Mouse (Mus musculus): Measurements from ENCODE around the gene Gm49355. TPM values are rescaled to one million over a fixed set of nuclear protein-coding genes. Genes with fewer than 3 reads are reported as not detected.

The Gm49355 gene
- polyA plus RNA-seq, 1 experiment: 0.05 TPM

Other genes with a start within 250 kb of the Gm49355 start
- gene 3830406C13Rik, start 197 bp downstream of the Gm49355 start, polyA plus RNA-seq (2012; fragmentation: generic; extraction: Trizol): 8.7 TPM
- not detected for gene Fezf2, start 64.2 kb downstream of the Gm49355 start, polyA plus RNA-seq (2012; fragmentation: generic; extraction: Trizol)